Mouse (Mus musculus) intestine, postnatal 0 days (tissue): ENCODE results near the gene Polr2h. TPM values are rescaled to one million over a fixed set of nuclear protein-coding genes. Genes with fewer than 3 reads are reported as not detected.

ENCODE experiments used
- ATAC-seq: fragments of 200-750 bp; cut with Nextera tagmentation; 2 replicates; pipeline ENCODE4 v1.8.0; 2017; ENCODE audit warnings: mild to moderate bottlenecking, moderate TSS enrichment, moderate library complexity
- H3K27ac ChIP-seq: fragments of 300-500 bp; sonication (generic); 2 replicates; pipeline ENCODE4 v1.5.1; 2014; ENCODE audit warnings: mild to moderate bottlenecking, low read depth, low read length, moderate library complexity
- H3K27me3 ChIP-seq: fragments of 300-500 bp; sonication (generic); replicated peaks from 2 replicates; pipeline ENCODE4 v1.6.1; 2014; ENCODE audit warnings: low read length, mixed read lengths; ENCODE audit not compliant: control insufficient read depth, insufficient read depth
- H3K36me3 ChIP-seq: fragments of 300-500 bp; sonication (generic); 2 replicates; pipeline ENCODE4 v1.6.1; 2014; ENCODE audit warnings: mild to moderate bottlenecking, moderate library complexity; ENCODE audit not compliant: control insufficient read depth, insufficient read depth
- H3K4me1 ChIP-seq: fragments of 300-500 bp; sonication (generic); replicated peaks from 2 replicates; pipeline ENCODE4 v1.6.1; 2014; ENCODE audit warnings: antibody characterized with exemption, low read length, mixed read lengths; ENCODE audit not compliant: control insufficient read depth, insufficient read depth
- H3K4me2 ChIP-seq: fragments of 300-500 bp; sonication (generic); replicated peaks from 2 replicates; pipeline ENCODE4 v1.6.1; 2014; ENCODE audit warnings: low read depth, mild to moderate bottlenecking, moderate library complexity
- H3K4me3 ChIP-seq: fragments of 300-500 bp; sonication (generic); 2 replicates; pipeline ENCODE4 v1.5.1; 2014; ENCODE audit warnings: low read depth, low read length
- H3K9ac ChIP-seq: fragments of 300-500 bp; sonication (generic); 2 replicates; pipeline ENCODE4 v1.6.1; 2014; ENCODE audit warnings: mild to moderate bottlenecking, low read depth, low read length
- H3K9me3 ChIP-seq: fragments of 300-500 bp; sonication (generic); 2 replicates; pipeline ENCODE4 v1.6.1; 2016; ENCODE audit warnings: mixed run types; ENCODE audit not compliant: control insufficient read depth
- CTCF ChIP-seq: sonication (generic); IDR thresholded peaks from 2 replicates; pipeline ENCODE4 v1.5.1; 2016; ENCODE audit warnings: low read depth, mild to moderate bottlenecking, control low read depth, antibody characterized with exemption, moderate library complexity
- WGBS: fragments of 180-500 bp; shearing (Covaris S2); extraction: QIAGEN DNeasy Blood & Tissue Kit; methylation state at CpG from one replicate; pipeline ENCODE4 v1.1.7; 2014; 5-methylcytosine and 5-hydroxymethylcytosine counted together
- polyA plus RNA-seq: library from polyadenylated mRNA; unstranded; fragments of >200 nt; fragmentation: Nextera tagmentation; extraction: Ambion mirVana; gene quantifications from 2 replicates; pipeline ENCODE4 v1.2.1, GENCODE M21; 2015

The Polr2h gene
- polyA plus RNA-seq, 1 experiment from 2014 or later = 52.9 TPM

DNA sequence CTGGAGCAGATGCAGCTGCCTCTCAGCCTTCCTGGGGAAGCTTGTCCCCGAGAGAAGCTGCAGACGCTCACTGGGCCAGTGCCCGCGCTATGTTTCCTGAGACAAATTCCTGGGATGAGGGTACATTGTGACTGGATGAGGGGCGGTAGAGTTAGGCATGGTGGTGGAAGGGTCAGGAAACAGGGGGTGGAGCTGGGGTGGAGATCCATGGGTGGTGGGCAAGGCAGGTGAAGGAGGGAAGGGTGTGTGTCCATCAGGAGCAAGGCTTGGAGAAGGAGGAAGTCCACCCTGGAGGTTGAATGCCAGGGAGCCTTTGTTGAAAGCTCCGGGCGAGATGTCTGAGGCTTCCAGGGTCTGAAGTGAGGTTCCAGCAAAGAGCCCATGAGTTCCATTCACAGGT, 7.9 kb downstream of the Polr2h start:
- 86% methylated on average over 7 of the region's 7 CpGs for WGBS
- Histone ChIP-seq H3K9ac (no peak overlapping the region), H3K4me1 (no peaks in the 10 kb centered on the region), H3K27me3 (no peaks in the 10 kb centered on the region), H3K4me3 (no peak overlapping the region), H3K4me2 (no peak overlapping the region), H3K36me3 (peaks cover 14% of the 10 kb centered on the region), H3K9me3 (no peaks in the 10 kb centered on the region), H3K27ac (no peak overlapping the region)
- TF ChIP-seq CTCF = no peak
- no peak for ATAC-seq

DNA sequence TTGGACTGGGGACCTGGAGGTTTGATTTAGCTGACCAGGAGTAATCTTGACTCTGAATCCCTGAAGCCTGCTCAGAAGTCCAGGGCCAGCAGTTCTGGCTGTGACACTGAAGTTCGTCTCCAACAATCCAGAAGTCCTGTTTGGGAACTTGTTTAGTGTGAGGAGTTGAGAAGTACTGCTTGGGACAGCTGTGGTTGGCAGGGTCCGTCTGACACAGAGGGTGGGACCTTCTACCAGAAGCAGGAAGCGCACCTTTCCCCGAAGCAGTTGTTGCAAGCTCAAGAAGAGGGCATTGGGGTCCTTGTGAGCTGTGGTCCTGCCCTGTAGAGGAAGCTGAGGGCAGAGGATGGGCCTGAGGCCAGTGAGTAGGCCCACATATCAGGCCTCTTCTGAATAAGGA, 8.3 kb downstream of the Polr2h start:
- Histone ChIP-seq H3K36me3 (peaks cover 10% of the 10 kb centered on the region), H3K4me3 (no peak overlapping the region), H3K27me3 (no peaks in the 10 kb centered on the region), H3K4me1 (no peaks in the 10 kb centered on the region), H3K9me3 (no peaks in the 10 kb centered on the region), H3K9ac (no peak overlapping the region), H3K4me2 (no peak overlapping the region), H3K27ac (no peak overlapping the region)
- no peak for TF ChIP-seq CTCF
- WGBS = 82% methylated on average over 4 of the region's 4 CpGs
- ATAC-seq = no peak

DNA sequence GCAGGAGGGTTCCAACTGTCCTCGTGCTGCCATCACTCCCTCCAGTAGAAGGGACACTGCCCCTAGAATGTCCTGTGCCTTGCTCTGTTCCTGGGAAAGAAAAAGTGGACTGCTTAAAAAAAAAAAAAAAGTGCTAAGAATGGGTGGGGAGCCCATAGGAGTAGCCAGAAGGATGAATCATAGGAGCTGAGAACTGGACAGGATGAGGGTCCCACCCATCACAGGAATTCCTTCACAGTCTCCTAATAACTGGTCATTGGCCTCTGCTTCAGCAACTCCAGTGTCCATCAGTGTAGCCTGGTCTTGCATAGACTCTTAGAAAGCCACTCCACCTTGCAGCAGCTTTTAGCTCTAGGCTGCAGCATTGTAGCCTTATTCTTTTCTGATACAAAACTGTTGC, 8.9 kb downstream of the Polr2h start:
- Histone ChIP-seq H3K4me1 (no peaks in the 10 kb centered on the region), H3K4me3 (no peak overlapping the region), H3K27me3 (no peaks in the 10 kb centered on the region), H3K9ac (no peak overlapping the region), H3K27ac (no peak overlapping the region), H3K4me2 (no peak overlapping the region), H3K9me3 (no peaks in the 10 kb centered on the region), H3K36me3 (peaks cover 10% of the 10 kb centered on the region)
- 67% methylated on average over 1 of the region's 1 CpGs for WGBS
- no peak for TF ChIP-seq CTCF
- no peak for ATAC-seq

DNA sequence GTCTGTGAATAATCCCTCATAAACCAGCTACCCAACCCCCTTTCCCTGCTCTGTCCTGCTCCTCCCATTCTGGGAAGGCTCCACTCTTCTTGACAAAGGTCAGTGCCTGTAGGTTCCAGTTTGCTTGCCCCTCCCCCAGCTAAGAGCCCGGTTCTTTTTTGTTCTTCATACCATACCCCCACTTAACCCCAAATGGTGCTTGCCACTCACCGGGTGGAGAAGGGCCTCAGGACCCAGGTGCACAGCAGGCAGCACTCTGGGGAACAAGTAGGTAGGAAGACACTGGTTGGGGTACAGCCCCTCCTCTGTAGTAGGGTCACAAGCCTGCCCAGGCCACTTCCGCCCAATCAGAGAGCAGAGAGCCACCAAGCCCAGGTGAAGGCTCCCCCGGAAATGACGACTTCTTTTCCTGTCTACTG, 12.8 kb downstream of the Polr2h start:
- peaks cover 25% of the 10 kb centered on the region for H3K27me3 ChIP-seq
- no peak for TF ChIP-seq CTCF
- peak; percentile 56 for ATAC-seq
- H3K4me1 ChIP-seq = peaks cover 7% of the 10 kb centered on the region; the same call in 1 of the 2 replicates
- peak overlapping the region; percentile 35 for H3K4me2 ChIP-seq
- no peaks in the 10 kb centered on the region for H3K9me3 ChIP-seq
- H3K27ac ChIP-seq = no peak overlapping the region
- peaks cover 6% of the 10 kb centered on the region; the same call in 1 of the 2 replicates for H3K36me3 ChIP-seq
- WGBS = 28% methylated on average over 5 of the region's 5 CpGs
- H3K9ac ChIP-seq = no peak overlapping the region
- H3K4me3 ChIP-seq = no peak overlapping the region

DNA sequence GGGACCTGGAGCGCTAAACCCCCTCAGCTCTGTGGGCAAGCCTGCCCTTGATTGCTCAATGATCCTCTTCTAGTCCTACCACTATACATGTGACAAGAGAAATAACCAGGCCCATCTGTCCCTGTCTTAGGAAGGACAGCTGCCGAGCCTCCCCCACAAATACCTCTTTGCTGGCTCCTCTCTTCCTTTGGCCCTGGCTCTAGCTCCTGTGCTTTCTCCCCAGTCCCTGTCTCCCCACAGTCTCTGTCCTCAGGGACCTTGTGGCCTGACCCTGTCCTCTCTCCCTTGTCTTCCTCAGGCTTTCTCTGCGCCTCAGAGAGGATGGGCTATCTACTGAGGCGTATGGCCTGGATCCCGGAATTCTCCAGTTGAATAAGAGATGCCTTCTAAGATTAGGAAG, 14.2 kb downstream of the Polr2h start:
- Histone ChIP-seq H3K4me1 (peaks cover 7% of the 10 kb centered on the region; the same call in 1 of the 2 replicates), H3K36me3 (peaks cover 6% of the 10 kb centered on the region; the same call in 1 of the 2 replicates), H3K4me3 (no peak overlapping the region), H3K9ac (no peak overlapping the region), H3K27ac (no peak overlapping the region), H3K4me2 (no peak overlapping the region), H3K9me3 (no peaks in the 10 kb centered on the region), H3K27me3 (peaks cover 29% of the 10 kb centered on the region)
- TF ChIP-seq CTCF = no peak
- 77% methylated on average over 5 of the region's 5 CpGs for WGBS
- no peak for ATAC-seq

DNA sequence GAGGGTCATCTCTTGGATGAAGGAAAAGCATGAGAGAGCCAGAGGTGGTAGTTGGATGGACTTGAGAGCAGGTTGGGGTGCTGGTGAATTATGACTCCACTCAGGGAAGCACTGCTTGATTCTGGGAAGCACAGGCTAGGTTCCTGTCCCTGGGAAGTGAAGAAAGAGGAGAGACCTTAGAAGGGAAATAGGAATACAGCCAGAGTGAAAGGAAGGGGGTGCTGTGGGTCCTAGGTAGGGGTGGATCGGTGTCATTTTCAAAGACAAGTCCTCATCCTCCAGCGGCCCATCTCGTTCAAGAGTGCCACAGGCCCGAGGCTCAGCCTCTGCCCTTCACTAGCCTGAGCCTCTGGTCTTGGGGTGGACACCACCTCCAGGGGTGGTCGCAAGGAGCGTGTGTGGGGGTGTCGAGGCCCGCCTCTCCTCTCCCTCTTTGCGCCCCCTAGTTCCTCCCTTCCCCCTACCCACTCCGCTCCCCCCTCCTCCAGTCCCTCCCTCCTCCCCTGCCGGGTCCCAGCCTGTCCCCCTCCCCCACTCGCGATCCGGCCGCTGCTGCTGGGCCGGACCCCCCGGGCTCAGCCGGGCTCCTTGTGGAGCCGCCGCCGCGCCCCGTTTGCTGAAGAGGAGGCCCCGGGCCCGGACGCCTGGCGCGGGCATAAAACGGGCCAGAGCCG, 14.9 kb downstream of the Polr2h start:
- Histone ChIP-seq H3K27me3 (peaks cover 29% of the 10 kb centered on the region), H3K4me3 (peak overlapping the region; percentile 61), H3K9ac (peak overlapping the region; percentile 58), H3K9me3 (no peaks in the 10 kb centered on the region), H3K36me3 (peaks cover 6% of the 10 kb centered on the region; the same call in 1 of the 2 replicates), H3K4me2 (peak overlapping the region; percentile 98), H3K27ac (peak overlapping the region; percentile 54), H3K4me1 (peaks cover 7% of the 10 kb centered on the region; the same call in 1 of the 2 replicates)
- ATAC-seq = no peak
- 0 out of 2 replicates have a peak, but pooled peaks have one; percentile 20 for TF ChIP-seq CTCF
- 10% methylated on average over 16 of the region's 30 CpGs for WGBS
